Mouse (Mus musculus) heart, postnatal 36 days (tissue): Measurements from ENCODE around the gene Dpp6. TPM values are rescaled to one million over a fixed set of nuclear protein-coding genes. Genes with fewer than 3 reads are reported as not detected.

Experiments used
- DNase-seq, 2 experiments: peaks; one replicate each; pipeline ENCODE4 v3.0.0; 2021 to 2022
- intact Hi-C: fragments of 180-260 bp; cut with DNase I; formaldehyde crosslinking; loops from one replicate; pipeline ENCODE4 v1.15.1; 2025
- total RNA-seq, 2 experiments: library from RNA; stranded (reverse); gene quantifications; 2 replicates each; pipeline ENCODE4 v1.2.3; 2021

Gene Dpp6
- total RNA-seq, 2 experiments from 2014 or later: 0.06 to 0.11 TPM

GRCm38 (mm10) chr5:27052441-27052840 lies 235.4 kb downstream of the Dpp6 start:
- DNase-seq: no peak
- intact Hi-C loops: no loop called here

- no peak for DNase-seq
- intact Hi-C loops: no loop called here
These were observed 239.4 kb downstream of the Dpp6 start for GRCm38 (mm10) chr5:27056436-27056835.

- intact Hi-C loops: no loop called here
- DNase-seq: no peak
These were observed 243.1 kb downstream of the Dpp6 start for GRCm38 (mm10) chr5:27060114-27060513.

- intact Hi-C loops: no loop called here
- no peak for DNase-seq
These were observed 246.9 kb downstream of the Dpp6 start for GRCm38 (mm10) chr5:27063871-27064270.

GRCm38 (mm10) chr5:27066837-27067236 lies 249.8 kb downstream of the Dpp6 start:
- intact Hi-C loops: no loop called here

GRCm38 (mm10) chr5:27075131-27075591 lies 258.2 kb downstream of the Dpp6 start:
- intact Hi-C loops: loop anchor here (2.0 to 5.0 kb wide), 3 partner anchors 340 to 540 kb away; no protein-coding TSS in a partner anchor

More at GRCm38 (mm10) chr5:27066837-27067236, 249.8 kb downstream of the Dpp6 start:
- no peak for DNase-seq

GRCm38 (mm10) chr5:27076046-27076445 lies 259.0 kb downstream of the Dpp6 start:
- DNase-seq: no peak
- intact Hi-C loops: loop anchor here (5.0 kb wide), 1 partner anchor 471 kb away; no protein-coding TSS in a partner anchor

More at GRCm38 (mm10) chr5:27075131-27075591, 258.2 kb downstream of the Dpp6 start:
- peak in 1 of 2 experiments; percentile 2 for DNase-seq

- intact Hi-C loops: loop anchor here (5.0 kb wide), 1 partner anchor 469 kb away; no protein-coding TSS in a partner anchor
- no peak for DNase-seq
These were observed 260.8 kb downstream of the Dpp6 start for GRCm38 (mm10) chr5:27077821-27078220.

GRCm38 (mm10) chr5:27081275-27081674 lies 264.3 kb downstream of the Dpp6 start:
- intact Hi-C loops: no loop called here
- DNase-seq: no peak

GRCm38 (mm10) chr5:27083762-27084161 lies 266.8 kb downstream of the Dpp6 start:
- DNase-seq: no peak
- intact Hi-C loops: no loop called here

- intact Hi-C loops: no loop called here
- no peak for DNase-seq
These were observed 291.2 kb downstream of the Dpp6 start for GRCm38 (mm10) chr5:27108221-27108620.

- intact Hi-C loops: no loop called here
- no peak for DNase-seq
These were observed 305.5 kb downstream of the Dpp6 start for GRCm38 (mm10) chr5:27122479-27122878.

GRCm38 (mm10) chr5:27122944-27123343 lies 305.9 kb downstream of the Dpp6 start:
- intact Hi-C loops: no loop called here
- DNase-seq: no peak

- DNase-seq: no peak
- intact Hi-C loops: no loop called here
These were observed 309.0 kb downstream of the Dpp6 start for GRCm38 (mm10) chr5:27126034-27126433.

GRCm38 (mm10) chr5:27133196-27133595 lies 316.2 kb downstream of the Dpp6 start:
- no peak for DNase-seq
- intact Hi-C loops: no loop called here

GRCm38 (mm10) chr5:27134436-27135005 lies 317.5 kb downstream of the Dpp6 start:
- DNase-seq: no peak
- intact Hi-C loops: no loop called here

- intact Hi-C loops: no loop called here
These were observed 330.5 kb downstream of the Dpp6 start for GRCm38 (mm10) chr5:27147397-27147945.

GRCm38 (mm10) chr5:27151017-27151416 lies 334.0 kb downstream of the Dpp6 start:
- intact Hi-C loops: no loop called here

More at GRCm38 (mm10) chr5:27147397-27147945, 330.5 kb downstream of the Dpp6 start:
- no peak for DNase-seq

GRCm38 (mm10) chr5:27155671-27156070 lies 338.7 kb downstream of the Dpp6 start:
- DNase-seq: no peak
- intact Hi-C loops: no loop called here

More at GRCm38 (mm10) chr5:27151017-27151416, 334.0 kb downstream of the Dpp6 start:
- DNase-seq: no peak

- intact Hi-C loops: no loop called here
These were observed 339.4 kb downstream of the Dpp6 start for GRCm38 (mm10) chr5:27156366-27156765.

GRCm38 (mm10) chr5:27161122-27161645 lies 344.2 kb downstream of the Dpp6 start:
- intact Hi-C loops: no loop called here
- no peak for DNase-seq

More at GRCm38 (mm10) chr5:27156366-27156765, 339.4 kb downstream of the Dpp6 start:
- no peak for DNase-seq

- intact Hi-C loops: no loop called here
- DNase-seq: no peak
These were observed 351.5 kb downstream of the Dpp6 start for GRCm38 (mm10) chr5:27168550-27168949.
